Mouse (Mus musculus) ES-Bruce4 (cell line): Measurements from ENCODE around the gene Spats2. TPM values are rescaled to one million over a fixed set of nuclear protein-coding genes. Genes with fewer than 3 reads are reported as not detected.
"Not testable (repeated sequence)": the region's sequence is repeated elsewhere in the genome, so short reads cannot be mapped to it uniquely, and the experiment has no call there.

ENCODE experiments used
- H3K27ac ChIP-seq: 2 replicates; pipeline ENCODE4 v1.5.1; 2012; ENCODE audit warnings: low read length, inconsistent platforms; ENCODE audit not compliant: insufficient read depth
- H3K27me3 ChIP-seq: 2 replicates; pipeline ENCODE4 v1.6.1; 2012; ENCODE audit warnings: mild to moderate bottlenecking, low read length, inconsistent platforms; ENCODE audit not compliant: control insufficient read depth, poor library complexity, insufficient read depth, severe bottlenecking
- H3K36me3 ChIP-seq: 2 replicates; pipeline ENCODE4 v1.6.1; 2012; ENCODE audit warnings: inconsistent platforms, mild to moderate bottlenecking, low read length, moderate library complexity; ENCODE audit not compliant: control insufficient read depth, poor library complexity, insufficient read depth, severe bottlenecking
- H3K4me1 ChIP-seq: one replicate; pipeline ENCODE4 v1.8.1; 2011; ENCODE audit warnings: low read length; ENCODE audit not compliant: control insufficient read depth, insufficient read depth
- H3K4me3 ChIP-seq: 2 replicates; pipeline ENCODE4 v1.5.1; 2011; ENCODE audit warnings: low read depth, mild to moderate bottlenecking, low read length
- H3K9ac ChIP-seq: 2 replicates; pipeline ENCODE4 v1.6.1; 2012; ENCODE audit warnings: low read depth, mild to moderate bottlenecking, inconsistent platforms; ENCODE audit not compliant: poor library complexity, severe bottlenecking
- H3K9me3 ChIP-seq: replicated peaks from 2 replicates; pipeline ENCODE4 v1.6.1; 2012; ENCODE audit warnings: mild to moderate bottlenecking, low read length, inconsistent platforms; ENCODE audit not compliant: control insufficient read depth, poor library complexity, insufficient read depth, severe bottlenecking
- CTCF ChIP-seq: IDR thresholded peaks from one replicate; pipeline ENCODE4 v1.8.1; 2011; ENCODE audit warnings: low read depth, low read length
- EP300 ChIP-seq: IDR thresholded peaks from 2 replicates; pipeline ENCODE4 v1.6.1; 2011; ENCODE audit warnings: low read depth, low read length; ENCODE audit not compliant: insufficient read depth
- POLR2A ChIP-seq: IDR thresholded peaks from one replicate; pipeline ENCODE4 v1.8.1; 2011; ENCODE audit warnings: low read length; ENCODE audit not compliant: insufficient read depth
- polyA plus RNA-seq: library from polyadenylated mRNA; stranded (reverse); fragments of >200 nt; gene quantifications from 2 replicates; pipeline ENCODE4 v1.2.4, GENCODE M21; 2011; ENCODE audit warnings: low read depth; ENCODE audit not compliant: missing spikeins, insufficient read depth, insufficient read length

Spats2 gene
- polyA plus RNA-seq, 1 experiment: 60.7 TPM

GRCm38 (mm10) chr15:99242045-99242444, 116.3 kb downstream of the Spats2 start:
- Histone ChIP-seq H3K27ac (no peak overlapping the region), H3K4me3 (no peak overlapping the region), H3K27me3 (no peaks in the 10 kb centered on the region), H3K9me3 (no peaks in the 10 kb centered on the region), H3K4me1 (no peaks in the 10 kb centered on the region), H3K9ac (no peak overlapping the region), H3K36me3 (0 out of 2 replicates have a peak, but pooled peaks cover 7% of the 10 kb centered on the region)
- no peak for TF ChIP-seq POLR2A
- TF ChIP-seq CTCF: no peak
- TF ChIP-seq EP300: no peak

GRCm38 (mm10) chr15:99246736-99247135, 121.0 kb downstream of the Spats2 start:
- not testable (repeated sequence) for H3K27me3 ChIP-seq, H3K9me3 ChIP-seq, H3K9ac ChIP-seq, H3K4me3 ChIP-seq, H3K4me1 ChIP-seq, H3K27ac ChIP-seq
- H3K36me3 ChIP-seq: peaks cover 20% of the 10 kb centered on the region

GRCm38 (mm10) chr15:99248972-99249371, 123.3 kb downstream of the Spats2 start:
- TF ChIP-seq EP300 (no peak), POLR2A (no peak), CTCF (no peak)
- no peak overlapping the region for H3K27ac ChIP-seq
- H3K36me3 ChIP-seq: peaks cover 20% of the 10 kb centered on the region
- H3K9me3 ChIP-seq: no peaks in the 10 kb centered on the region
- no peak overlapping the region for H3K4me3 ChIP-seq
- H3K27me3 ChIP-seq: no peaks in the 10 kb centered on the region
- H3K4me1 ChIP-seq: peaks cover 4% of the 10 kb centered on the region
- no peak overlapping the region for H3K9ac ChIP-seq

GRCm38 (mm10) chr15:99249938-99250337, 124.2 kb downstream of the Spats2 start:
- Histone ChIP-seq H3K9me3 (no peaks in the 10 kb centered on the region), H3K27me3 (no peaks in the 10 kb centered on the region), H3K4me1 (peaks cover 4% of the 10 kb centered on the region), H3K27ac (no peak overlapping the region), H3K4me3 (no peak overlapping the region), H3K9ac (0 out of 2 replicates have a peak overlapping the region, but pooled peaks have one; percentile 4), H3K36me3 (peaks cover 20% of the 10 kb centered on the region)
- TF ChIP-seq POLR2A (no peak), EP300 (no peak), CTCF (no peak)

- not testable (repeated sequence) for H3K4me1 ChIP-seq, H3K27me3 ChIP-seq, H3K9me3 ChIP-seq
- Histone ChIP-seq H3K4me3 (peak overlapping the region; percentile 71), H3K27ac (peak overlapping the region; percentile 13; the same call in 1 of the 2 replicates), H3K9ac (peak overlapping the region; percentile 68), H3K36me3 (peaks cover 15% of the 10 kb centered on the region)
Observed at GRCm38 (mm10) chr15:99251111-99251510, 125.4 kb downstream of the Spats2 start.

GRCm38 (mm10) chr15:99251626-99252380, 126.1 kb downstream of the Spats2 start, which contains the start of gene Mcrs1:
Mcrs1 (minus strand) TSS chr15:99251961.
- Histone ChIP-seq H3K36me3 (peaks cover 13% of the 10 kb centered on the region), H3K4me1 (peaks cover 4% of the 10 kb centered on the region), H3K27me3 (no peaks in the 10 kb centered on the region), H3K4me3 (peak within 1 kb of the TSS; percentile 87), H3K9me3 (no peaks in the 10 kb centered on the region), H3K9ac (peak within 1 kb of the TSS; percentile 68), H3K27ac (peak within 1 kb of the TSS; percentile 96)
- no peak for TF ChIP-seq EP300
- TF ChIP-seq CTCF: no peak
- TF ChIP-seq POLR2A: no peak
